Mouse (Mus musculus) G1E (cell line): ENCODE measurements around the gene Aipl1. TPM values are rescaled to one million over a fixed set of nuclear protein-coding genes. Genes with fewer than 3 reads are reported as not detected.

Source experiments
- ATAC-seq: 2 replicates; pipeline ENCODE4 v1.8.0; 2016; ENCODE audit warnings: mild to moderate bottlenecking; ENCODE audit not compliant: insufficient number of reproducible peaks, poor library complexity, low FRiP score, severe bottlenecking; ENCODE audit errors: extremely low read depth
- DNase-seq: peaks from one replicate; pipeline ENCODE4 v3.0.0; 2012; ENCODE audit warnings: low spot score
- H3K27me3 ChIP-seq: 2 replicates; pipeline ENCODE4 v1.6.1; 2012; ENCODE audit warnings: mild to moderate bottlenecking, low read length, inconsistent platforms; ENCODE audit not compliant: insufficient read depth
- H3K36me3 ChIP-seq: replicated peaks from 2 replicates; pipeline ENCODE3; 2012; ENCODE audit warnings: mild to moderate bottlenecking, inconsistent platforms
- H3K4me1 ChIP-seq: 2 replicates; pipeline ENCODE4 v1.6.1; 2012; ENCODE audit warnings: low read depth, low read length, inconsistent platforms, mixed read lengths; ENCODE audit not compliant: insufficient read depth
- H3K4me3 ChIP-seq: 2 replicates; pipeline ENCODE4 v1.5.1; 2012; ENCODE audit warnings: low read depth, mild to moderate bottlenecking, inconsistent platforms, low read length, moderate library complexity, mixed read lengths
- H3K9me3 ChIP-seq: replicated peaks from 2 replicates; pipeline ENCODE4 v1.6.1; 2012; ENCODE audit warnings: inconsistent platforms
- CTCF ChIP-seq: IDR thresholded peaks from 2 replicates; pipeline ENCODE4 v1.5.1; 2012; ENCODE audit warnings: low read depth, low read length, inconsistent platforms, mixed read lengths
- GATA1 ChIP-seq: IDR thresholded peaks from 2 replicates; pipeline ENCODE4 v1.6.1; 2012; ENCODE audit warnings: borderline replicate concordance, low read length, inconsistent platforms, mixed read lengths
- GATA2 ChIP-seq: IDR thresholded peaks from 2 replicates; pipeline ENCODE4 v1.6.1; 2012; ENCODE audit warnings: low read depth, low read length, inconsistent platforms, borderline replicate concordance
- POLR2AphosphoS5 ChIP-seq: IDR thresholded peaks from 2 replicates; pipeline ENCODE4 v1.6.1; 2012; ENCODE audit warnings: low read depth, low read length, inconsistent platforms; ENCODE audit not compliant: insufficient replicate concordance
- TAL1 ChIP-seq: conservative IDR thresholded peaks from 2 replicates; pipeline ENCODE4 v1.6.1; 2012; ENCODE audit warnings: low read depth, low read length, inconsistent platforms, mixed read lengths
- polyA plus RNA-seq: library from polyadenylated mRNA; stranded (reverse); fragments of >175 nt; gene quantifications from 2 replicates; pipeline ENCODE4 v1.2.3, GENCODE M21; 2012
- total RNA-seq, 2 experiments: library from RNA; stranded (forward) in 1 of 2; stranded (reverse) in 1 of 2; fragments of 200-1000 nt in 1 of 2; fragments of >200 nt in 1 of 2; fragmentation: Nextera tagmentation in 1 of 2; gene quantifications; 2 replicates each; pipeline ENCODE4 v1.2.3; 2014 to 2017

Aipl1 gene
- total and polyA plus RNA-seq, 3 experiments, result 0.05 TPM; not detected in 2

DNA sequence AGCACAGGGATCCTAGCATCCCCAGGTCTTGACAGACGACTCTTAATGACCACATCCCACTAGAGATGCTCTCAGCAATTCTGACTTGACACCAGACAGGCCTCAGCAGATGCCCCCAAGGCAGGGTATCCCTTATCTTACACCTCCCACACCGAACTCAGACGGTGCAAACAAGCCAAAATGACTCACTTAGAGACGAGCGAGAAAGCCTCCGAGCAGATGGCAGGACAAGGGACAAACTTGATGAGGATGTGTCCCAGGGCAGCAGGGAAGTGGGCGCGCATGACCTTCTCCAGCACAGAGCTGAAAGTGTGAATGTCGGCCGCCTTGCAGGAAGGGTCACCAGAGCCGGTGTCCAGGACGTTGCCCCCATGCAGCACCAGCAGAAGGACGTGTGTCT is 36.9 kb upstream of the Aipl1 start:
- Histone ChIP-seq H3K27me3 (no peaks in the 10 kb centered on the region), H3K36me3 (no peaks in the 10 kb centered on the region), H3K4me1 (no peaks in the 10 kb centered on the region), H3K9me3 (peaks cover 58% of the 10 kb centered on the region), H3K4me3 (no peak overlapping the region)
- no peak for ATAC-seq
- TF ChIP-seq GATA1 (no peak), CTCF (no peak), TAL1 (no peak), GATA2 (no peak), POLR2AphosphoS5 (no peak)
- no peak for DNase-seq

GRCm38 (mm10) chr11:72072331-72072905 is 35.1 kb upstream of the Aipl1 start:
- TF ChIP-seq GATA2, result no peak
- TF ChIP-seq CTCF, result no peak
- no peak for TF ChIP-seq GATA1
- no peak for TF ChIP-seq POLR2AphosphoS5
- no peak for TF ChIP-seq TAL1
- no peaks in the 10 kb centered on the region for H3K36me3 ChIP-seq
- peaks cover 52% of the 10 kb centered on the region for H3K9me3 ChIP-seq
- no peak overlapping the region for H3K4me3 ChIP-seq
- ATAC-seq, result no peak
- DNase-seq, result no peak
- no peaks in the 10 kb centered on the region for H3K4me1 ChIP-seq
- H3K27me3 ChIP-seq, result no peaks in the 10 kb centered on the region

- Histone ChIP-seq H3K4me1 (no peaks in the 10 kb centered on the region), H3K36me3 (no peaks in the 10 kb centered on the region), H3K27me3 (no peaks in the 10 kb centered on the region), H3K4me3 (no peak overlapping the region), H3K9me3 (peaks cover 66% of the 10 kb centered on the region)
- DNase-seq (no peak), ATAC-seq (no peak)
- TF ChIP-seq GATA1 (no peak), POLR2AphosphoS5 (no peak), GATA2 (no peak), TAL1 (no peak), CTCF (no peak)
These were observed 33.4 kb upstream of the Aipl1 start for GRCm38 (mm10) chr11:72070733-72071132.

GRCm38 (mm10) chr11:72068026-72068425 is 30.7 kb upstream of the Aipl1 start:
- no peaks in the 10 kb centered on the region for H3K36me3 ChIP-seq
- H3K27me3 ChIP-seq, result no peaks in the 10 kb centered on the region
- H3K4me1 ChIP-seq, result no peaks in the 10 kb centered on the region
- DNase-seq (no peak), ATAC-seq (no peak)
- TF ChIP-seq CTCF (no peak), GATA1 (no peak), GATA2 (no peak), TAL1 (no peak), POLR2AphosphoS5 (no peak)
- peaks cover 67% of the 10 kb centered on the region for H3K9me3 ChIP-seq
- H3K4me3 ChIP-seq, result no peak overlapping the region

- H3K4me1 ChIP-seq, result no peaks in the 10 kb centered on the region
- peaks cover 67% of the 10 kb centered on the region for H3K9me3 ChIP-seq
- H3K27me3 ChIP-seq, result no peaks in the 10 kb centered on the region
- no peaks in the 10 kb centered on the region for H3K36me3 ChIP-seq
- DNase-seq (no peak), ATAC-seq (no peak)
- TF ChIP-seq GATA1 (no peak), CTCF (no peak), POLR2AphosphoS5 (no peak), TAL1 (no peak)
- H3K4me3 ChIP-seq, result no peak overlapping the region
These were observed 30.0 kb upstream of the Aipl1 start for GRCm38 (mm10) chr11:72067326-72067725.

- ATAC-seq, result no peak
- H3K9me3 ChIP-seq, result peaks cover 63% of the 10 kb centered on the region
- TF ChIP-seq GATA1 (no peak), CTCF (no peak), GATA2 (no peak), TAL1 (no peak), POLR2AphosphoS5 (no peak)
- no peak overlapping the region for H3K4me3 ChIP-seq
- no peaks in the 10 kb centered on the region for H3K36me3 ChIP-seq
- DNase-seq, result no peak
- H3K4me1 ChIP-seq, result no peaks in the 10 kb centered on the region
- H3K27me3 ChIP-seq, result no peaks in the 10 kb centered on the region; the same call in 1 of the 2 replicates
These were observed 29.0 kb upstream of the Aipl1 start for GRCm38 (mm10) chr11:72066330-72066729.
